Mouse (Mus musculus): ENCODE measurements around the gene Epas1. TPM values are rescaled to one million over a fixed set of nuclear protein-coding genes. Genes with fewer than 3 reads are reported as not detected.

The Epas1 gene
- total and polyA plus RNA-seq, 3 experiments: not detected

DNA sequence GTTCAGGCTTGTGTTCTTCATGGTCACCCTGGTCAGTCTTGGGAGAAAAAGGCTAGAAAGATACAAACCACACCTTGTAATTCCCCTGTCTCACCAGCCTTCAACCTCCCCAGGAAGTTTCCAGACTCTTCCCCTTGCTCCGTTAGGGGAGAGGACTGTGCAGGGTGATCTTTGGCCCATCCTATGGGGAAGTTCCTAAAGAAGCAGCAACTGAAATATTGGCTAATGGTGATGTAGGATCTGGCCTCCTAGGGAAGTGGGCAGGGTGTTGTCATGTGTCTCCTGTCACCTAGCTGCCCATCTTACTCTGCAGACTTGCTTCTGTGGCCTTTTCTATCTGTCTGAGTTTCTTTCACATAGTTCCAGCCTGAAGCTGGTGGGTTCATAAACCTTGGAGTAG lies 47.0 kb upstream of the Epas1 start:
- TF ChIP-seq TCF12 (IDR thresholded peaks at IDR 0.05; ENCODE audit: low read depth, low read length) (no peak), BHLHE40 (IDR thresholded peaks at IDR 0.05; ENCODE audit: borderline replicate concordance, low read depth, low read length) (no peak), RCOR1 (IDR thresholded peaks at IDR 0.05; ENCODE audit: low read depth, low read length) (no peak), SMC3 (IDR thresholded peaks at IDR 0.05; ENCODE audit: low read depth, low read length) (no peak), ZMIZ1 (IDR thresholded peaks at IDR 0.05; ENCODE audit: low read depth, low read length) (no peak), POLR2A (IDR thresholded peaks at IDR 0.05; ENCODE audit: control insufficient read depth in 1 of 2, insufficient read depth in 1 of 2, low read depth in 1 of 2, low read length in 2 of 2, poor library complexity in 1 of 2) (no peak), POLR2AphosphoS2 (IDR thresholded peaks at IDR 0.05; ENCODE audit: low read length) (no peak), MEF2A (IDR thresholded peaks at IDR 0.05; ENCODE audit: extremely low read depth, insufficient replicate concordance, low read depth, low read length, poor library complexity, severe bottlenecking) (no peak), ZKSCAN1 (IDR thresholded peaks at IDR 0.05; ENCODE audit: low read depth, low read length) (no peak), TAL1 (IDR thresholded peaks at IDR 0.05; ENCODE audit: low read length) (no peak), MAX (IDR thresholded peaks at IDR 0.05; ENCODE audit: low read length) (no peak), MAFK (IDR thresholded peaks at IDR 0.05; ENCODE audit: borderline replicate concordance, low read depth, low read length) (no peak), GABPA (IDR thresholded peaks at IDR 0.05; ENCODE audit: low read depth, low read length) (no peak), POLR2AphosphoS5 (IDR thresholded peaks at IDR 0.05; ENCODE audit: borderline replicate concordance, low read depth, low read length) (no peak), EP300 (IDR thresholded peaks at IDR 0.05; ENCODE audit: low read depth in 1 of 2, low read length in 2 of 2) (no peak), ZNF384 (IDR thresholded peaks at IDR 0.05; ENCODE audit: low read depth, low read length) (no peak), CHD2 (IDR thresholded peaks at IDR 0.05; ENCODE audit: low read length) (no peak), CTCF (IDR thresholded peaks at IDR 0.05 in 2 of 3, conservative IDR thresholded peaks at IDR 0.05 in 1 of 3; ENCODE audit: control insufficient read depth in 1 of 3, insufficient read depth in 1 of 3, low read depth in 2 of 3, low read length in 3 of 3, poor library complexity in 1 of 3, severe bottlenecking in 1 of 3) (no peak), MYC (IDR thresholded peaks at IDR 0.05; ENCODE audit: low read depth, low read length) (no peak)
- Histone ChIP-seq H3K9ac (ENCODE audit: control insufficient read depth, low read depth, low read length, poor library complexity, severe bottlenecking) (no peak overlapping the region), H3K36me3 (ENCODE audit: control insufficient read depth in 1 of 2, insufficient read depth in 2 of 2, low read length in 2 of 2) (no peaks in the 10 kb centered on the region), H3K4me1 (ENCODE audit: control insufficient read depth in 1 of 2, insufficient read depth in 2 of 2, low read length in 2 of 2) (no peaks in the 10 kb centered on the region), H3K27ac (ENCODE audit: control insufficient read depth, low read depth, low read length) (no peak overlapping the region), H3K27me3 (ENCODE audit: control insufficient read depth in 1 of 2, insufficient read depth in 2 of 2, low read length in 2 of 2) (peaks cover 8 to 10% of the 10 kb centered on the region in 2 experiments), H3K9me3 (replicated peaks; ENCODE audit: insufficient read depth, low read length) (no peaks in the 10 kb centered on the region), H3K79me2 (ENCODE audit: control insufficient read depth, insufficient read depth, low read length, poor library complexity) (no peaks in the 10 kb centered on the region), H3K4me3 (ENCODE audit: control insufficient read depth in 1 of 2, insufficient read depth in 1 of 2, low read depth in 2 of 2, low read length in 2 of 2) (no peak overlapping the region)
- DNase-seq (ENCODE audit: low read depth, low spot score): no peak

DNA sequence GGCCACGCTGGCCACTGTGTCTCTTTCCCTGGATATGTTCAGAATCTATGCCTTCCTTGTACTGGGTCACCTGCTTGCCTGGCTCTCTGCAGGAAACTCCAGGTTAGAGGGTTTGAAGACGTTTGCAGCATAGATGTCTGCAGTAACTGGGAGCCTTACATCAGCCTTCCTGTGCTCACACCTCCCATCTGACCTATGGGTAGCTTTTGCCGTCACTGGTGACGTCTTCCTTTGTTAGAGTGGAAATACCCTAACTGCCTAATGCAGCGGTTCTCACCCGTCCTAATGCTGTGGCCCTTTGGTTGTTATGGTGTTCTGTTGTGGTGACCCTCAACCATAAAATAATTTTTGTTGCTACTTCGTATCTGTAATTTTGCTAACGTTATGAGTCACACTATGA lies 43.7 kb upstream of the Epas1 start:
- Histone ChIP-seq H3K9ac (ENCODE audit: control insufficient read depth, low read depth, low read length, poor library complexity, severe bottlenecking) (no peak overlapping the region), H3K79me2 (ENCODE audit: control insufficient read depth, insufficient read depth, low read length, poor library complexity) (no peaks in the 10 kb centered on the region), H3K4me3 (ENCODE audit: control insufficient read depth in 1 of 2, insufficient read depth in 1 of 2, low read depth in 2 of 2, low read length in 2 of 2) (no peak overlapping the region), H3K36me3 (ENCODE audit: control insufficient read depth in 1 of 2, insufficient read depth in 2 of 2, low read length in 2 of 2) (no peaks in the 10 kb centered on the region), H3K9me3 (replicated peaks; ENCODE audit: insufficient read depth, low read length) (no peaks in the 10 kb centered on the region), H3K27ac (ENCODE audit: control insufficient read depth, low read depth, low read length) (no peak overlapping the region), H3K27me3 (ENCODE audit: control insufficient read depth in 1 of 2, insufficient read depth in 2 of 2, low read length in 2 of 2) (peaks cover 5 to 8% of the 10 kb centered on the region in 2 experiments), H3K4me1 (ENCODE audit: control insufficient read depth in 1 of 2, insufficient read depth in 2 of 2, low read length in 2 of 2) (no peaks in the 10 kb centered on the region)
- TF ChIP-seq GATA1 (IDR thresholded peaks at IDR 0.05; ENCODE audit: low read depth, low read length) (no peak), USF1 (IDR thresholded peaks at IDR 0.05; ENCODE audit: low read depth, low read length) (no peak), ELF1 (IDR thresholded peaks at IDR 0.05; ENCODE audit: low read depth, low read length) (no peak), ETS1 (IDR thresholded peaks at IDR 0.05; ENCODE audit: low read depth, low read length) (no peak), CHD2 (IDR thresholded peaks at IDR 0.05; ENCODE audit: low read length) (no peak), RCOR1 (IDR thresholded peaks at IDR 0.05; ENCODE audit: low read depth, low read length) (no peak), TBP (IDR thresholded peaks at IDR 0.05; ENCODE audit: low read depth, low read length) (no peak), E2F4 (IDR thresholded peaks at IDR 0.05; ENCODE audit: borderline replicate concordance, low read depth, low read length) (no peak), TCF12 (IDR thresholded peaks at IDR 0.05; ENCODE audit: low read depth, low read length) (no peak), ZMIZ1 (IDR thresholded peaks at IDR 0.05; ENCODE audit: low read depth, low read length) (no peak), JUND (IDR thresholded peaks at IDR 0.05; ENCODE audit: low read depth, low read length) (no peak), MYC (IDR thresholded peaks at IDR 0.05; ENCODE audit: low read depth, low read length) (no peak)
- DNase-seq (ENCODE audit: low read depth, low spot score): no peak
